Mouse (Mus musculus): ENCODE results near the gene Tnfrsf22. TPM values are rescaled to one million over a fixed set of nuclear protein-coding genes. Genes with fewer than 3 reads are reported as not detected.

The Tnfrsf22 gene
- total and polyA plus RNA-seq, 3 experiments = 0.23 to 1.1 TPM; not detected in 1

- Histone ChIP-seq H3K4me3 (ENCODE audit: control insufficient read depth in 1 of 2, insufficient read depth in 1 of 2, low read depth in 2 of 2, low read length in 2 of 2) (no peak overlapping the region), H3K79me2 (ENCODE audit: control insufficient read depth, insufficient read depth, low read length, poor library complexity) (no peaks in the 10 kb centered on the region), H3K9me3 (replicated peaks; ENCODE audit: insufficient read depth, low read length) (no peaks in the 10 kb centered on the region), H3K27ac (ENCODE audit: control insufficient read depth, low read depth, low read length) (no peak overlapping the region), H3K36me3 (ENCODE audit: control insufficient read depth in 1 of 2, insufficient read depth in 2 of 2, low read length in 2 of 2) (peaks cover 0 to 10% of the 10 kb centered on the region in 2 experiments; a peak in 2 of 4 replicates), H3K4me1 (ENCODE audit: control insufficient read depth in 1 of 2, insufficient read depth in 2 of 2, low read length in 2 of 2) (peaks cover 0 to 13% of the 10 kb centered on the region in 2 experiments; a peak in 3 of 4 replicates), H3K9ac (ENCODE audit: control insufficient read depth, low read depth, low read length, poor library complexity, severe bottlenecking) (no peak overlapping the region), H3K27me3 (ENCODE audit: control insufficient read depth in 1 of 2, insufficient read depth in 2 of 2, low read length in 2 of 2) (no peaks in the 10 kb centered on the region)
- peak; percentile 14 for DNase-seq (ENCODE audit: low read depth, low spot score)
- TF ChIP-seq GATA1 (IDR thresholded peaks at IDR 0.05; ENCODE audit: low read depth, low read length) (no peak), MAZ (IDR thresholded peaks at IDR 0.05; ENCODE audit: low read depth, low read length) (no peak), UBTF (IDR thresholded peaks at IDR 0.05; ENCODE audit: borderline replicate concordance, insufficient read depth, low read depth, low read length) (no peak), ZMIZ1 (IDR thresholded peaks at IDR 0.05; ENCODE audit: low read depth, low read length) (no peak), POLR2AphosphoS5 (IDR thresholded peaks at IDR 0.05; ENCODE audit: borderline replicate concordance, low read depth, low read length) (no peak), CHD1 (IDR thresholded peaks at IDR 0.05; ENCODE audit: low read depth, low read length) (no peak), NELFE (IDR thresholded peaks at IDR 0.05; ENCODE audit: low read depth, low read length) (no peak), EP300 (IDR thresholded peaks at IDR 0.05; ENCODE audit: low read depth in 1 of 2, low read length in 2 of 2) (no peak), GABPA (IDR thresholded peaks at IDR 0.05; ENCODE audit: low read depth, low read length) (no peak), NRF1 (IDR thresholded peaks at IDR 0.05; ENCODE audit: insufficient read depth, low read depth, low read length, poor library complexity, severe bottlenecking) (no peak)
These were observed 18.0 kb downstream of the Tnfrsf22 start for GRCm38 (mm10) chr7:143631503-143631902.

DNA sequence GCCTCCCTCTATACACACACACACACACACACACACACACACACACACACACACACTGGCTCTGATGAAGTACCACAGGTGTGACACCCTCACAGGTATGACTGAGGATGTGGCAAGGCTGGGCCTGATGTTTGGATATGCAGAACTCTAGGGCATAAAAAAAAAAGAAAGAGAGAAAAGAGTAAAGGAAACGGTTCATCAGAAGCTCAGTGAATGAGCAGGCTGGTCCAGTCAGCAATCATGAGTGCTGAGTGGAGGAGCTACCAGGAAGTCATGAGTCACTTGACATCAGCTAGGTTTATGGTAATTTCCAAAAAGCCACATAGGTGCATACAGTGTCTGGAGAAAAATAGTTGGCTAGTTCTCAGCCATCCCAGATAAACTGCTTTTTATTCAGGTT, 20.0 kb downstream of the Tnfrsf22 start:
- H3K4me3 ChIP-seq (ENCODE audit: control insufficient read depth in 1 of 2, insufficient read depth in 1 of 2, low read depth in 2 of 2, low read length in 2 of 2) = no peak overlapping the region
- H3K36me3 ChIP-seq (ENCODE audit: control insufficient read depth in 1 of 2, insufficient read depth in 2 of 2, low read length in 2 of 2) = peaks cover 0 to 17% of the 10 kb centered on the region in 2 experiments; a peak in 2 of 4 replicates
- no peak overlapping the region for H3K27ac ChIP-seq (ENCODE audit: control insufficient read depth, low read depth, low read length)
- no peak overlapping the region for H3K9ac ChIP-seq (ENCODE audit: control insufficient read depth, low read depth, low read length, poor library complexity, severe bottlenecking)
- TF ChIP-seq MEF2A (IDR thresholded peaks at IDR 0.05; ENCODE audit: extremely low read depth, insufficient replicate concordance, low read depth, low read length, poor library complexity, severe bottlenecking) = no peak
- TF ChIP-seq MYC (IDR thresholded peaks at IDR 0.05; ENCODE audit: low read depth, low read length) = no peak
- no peak for TF ChIP-seq USF1 (IDR thresholded peaks at IDR 0.05; ENCODE audit: low read depth, low read length)
- TF ChIP-seq POLR2AphosphoS5 (IDR thresholded peaks at IDR 0.05; ENCODE audit: borderline replicate concordance, low read depth, low read length) = no peak
- no peak for TF ChIP-seq SIN3A (IDR thresholded peaks at IDR 0.05; ENCODE audit: low read length)
- TF ChIP-seq POLR2A (IDR thresholded peaks at IDR 0.05; ENCODE audit: control insufficient read depth in 1 of 2, insufficient read depth in 1 of 2, low read depth in 1 of 2, low read length in 2 of 2, poor library complexity in 1 of 2) = no peak
- no peak for TF ChIP-seq GABPA (IDR thresholded peaks at IDR 0.05; ENCODE audit: low read depth, low read length)
- TF ChIP-seq USF2 (IDR thresholded peaks at IDR 0.05; ENCODE audit: borderline replicate concordance in 1 of 2, insufficient read depth in 1 of 2, low read depth in 1 of 2, low read length in 2 of 2) = no peak
- TF ChIP-seq GATA1 (IDR thresholded peaks at IDR 0.05; ENCODE audit: low read depth, low read length) = no peak
- no peak for TF ChIP-seq CTCF (IDR thresholded peaks at IDR 0.05 in 2 of 3, conservative IDR thresholded peaks at IDR 0.05 in 1 of 3; ENCODE audit: control insufficient read depth in 1 of 3, insufficient read depth in 1 of 3, low read depth in 2 of 3, low read length in 3 of 3, poor library complexity in 1 of 3, severe bottlenecking in 1 of 3)
- no peak for TF ChIP-seq CHD1 (IDR thresholded peaks at IDR 0.05; ENCODE audit: low read depth, low read length)
- H3K9me3 ChIP-seq (replicated peaks; ENCODE audit: insufficient read depth, low read length) = no peaks in the 10 kb centered on the region
- H3K27me3 ChIP-seq (ENCODE audit: control insufficient read depth in 1 of 2, insufficient read depth in 2 of 2, low read length in 2 of 2) = no peaks in the 10 kb centered on the region
- no peaks in the 10 kb centered on the region for H3K79me2 ChIP-seq (ENCODE audit: control insufficient read depth, insufficient read depth, low read length, poor library complexity)
- peaks cover 1 to 21% of the 10 kb centered on the region in 2 experiments for H3K4me1 ChIP-seq (ENCODE audit: control insufficient read depth in 1 of 2, insufficient read depth in 2 of 2, low read length in 2 of 2)
- DNase-seq (ENCODE audit: low read depth, low spot score) = no peak
